Mouse (Mus musculus): ENCODE data around the gene 1810062G17Rik.

DNA sequence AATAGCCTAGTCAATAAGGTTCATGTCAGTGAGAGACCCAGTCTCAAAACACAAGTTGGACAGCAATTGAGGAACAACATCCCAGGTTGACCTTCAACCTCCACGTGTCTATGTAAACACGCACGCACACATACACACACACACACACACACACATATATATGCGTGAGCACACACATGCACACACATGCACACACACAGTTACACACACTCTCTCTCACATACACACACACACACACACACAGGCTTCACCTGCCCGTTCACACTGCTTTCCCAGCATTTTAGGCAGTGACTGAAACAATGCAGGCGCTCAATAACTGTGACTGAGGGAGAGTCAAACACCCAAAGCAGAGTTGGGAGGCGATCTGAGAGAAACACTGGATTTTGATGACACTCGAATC lies 29.6 kb downstream of the 1810062G17Rik start:
- no peak for TF ChIP-seq MAFK (IDR thresholded peaks at IDR 0.05; ENCODE audit: insufficient read depth, low read depth, low read length)
- no peak for TF ChIP-seq ZNF384 (IDR thresholded peaks at IDR 0.05; ENCODE audit: low read depth, low read length)
- no peak for TF ChIP-seq ZC3H11A (IDR thresholded peaks at IDR 0.05; ENCODE audit: borderline replicate concordance, low read depth, low read length)
- no peak for TF ChIP-seq CHD2 (IDR thresholded peaks at IDR 0.05; ENCODE audit: low read depth, low read length)
- no peak for TF ChIP-seq HCFC1 (IDR thresholded peaks at IDR 0.05; ENCODE audit: borderline replicate concordance, insufficient read depth, low read length)
